Mouse (Mus musculus): ENCODE results near the gene Pdgfc. TPM values are rescaled to one million over a fixed set of nuclear protein-coding genes. Genes with fewer than 3 reads are reported as not detected.

Gene Pdgfc
- total RNA-seq, 1 experiment: 16.9 TPM

DNA sequence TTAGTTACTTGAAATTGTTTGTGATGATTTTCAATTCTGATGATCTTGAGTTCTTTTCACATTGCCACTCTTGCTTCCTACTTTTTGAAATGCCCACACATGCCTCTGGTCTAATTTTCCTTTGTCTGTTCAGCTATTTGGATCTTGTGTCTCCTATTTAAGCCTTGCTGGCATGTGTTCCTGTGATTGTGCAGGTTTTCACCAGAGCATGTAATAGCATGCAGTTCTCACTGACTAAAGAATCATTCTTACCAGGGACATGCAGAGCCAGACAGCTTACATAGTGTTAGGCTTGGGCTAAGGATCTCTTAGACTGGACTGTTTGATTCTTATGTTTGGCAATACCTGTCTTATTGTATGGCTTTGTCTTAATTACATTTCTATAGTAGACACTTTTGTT lies 107.5 kb downstream of the Pdgfc start:
- no peak for DNase-seq (ENCODE audit: low read depth, low spot score)
- Histone ChIP-seq H3K9ac (ENCODE audit: insufficient read depth, low read depth, low read length, poor library complexity, severe bottlenecking) (no peak overlapping the region), H3K36me3 (ENCODE audit: control insufficient read depth, insufficient read depth, low read length, poor library complexity, severe bottlenecking) (no peaks in the 10 kb centered on the region), H3K4me1 (ENCODE audit: control insufficient read depth in 2 of 2, insufficient read depth in 2 of 2, low read length in 2 of 2, poor library complexity in 1 of 2) (peaks cover 0 to under 1% of the 10 kb centered on the region in 2 experiments; a peak in 2 of 4 replicates), H3K9me3 (ENCODE audit: control insufficient read depth, insufficient read depth, low read depth, low read length) (no peaks in the 10 kb centered on the region), H3K4me3 (ENCODE audit: insufficient read depth in 1 of 2, low read depth in 1 of 2, low read length in 2 of 2, poor library complexity in 1 of 2, severe bottlenecking in 1 of 2) (no peak overlapping the region), H3K27ac (ENCODE audit: insufficient read depth, low read depth, low read length, poor library complexity, severe bottlenecking) (no peak overlapping the region)
- in situ Hi-C loops (cut with MboI; ENCODE audit: low sequenced_read_pairs in 2 of 2, unreplicated experiment in 2 of 2): no loop called here
- TF ChIP-seq HCFC1 (IDR thresholded peaks at IDR 0.05; ENCODE audit: borderline replicate concordance, insufficient read depth, low read length) (no peak), ZC3H11A (IDR thresholded peaks at IDR 0.05; ENCODE audit: borderline replicate concordance, low read depth, low read length) (no peak), ZNF384 (IDR thresholded peaks at IDR 0.05; ENCODE audit: low read depth, low read length) (no peak), MAFK (IDR thresholded peaks at IDR 0.05; ENCODE audit: insufficient read depth, low read depth, low read length) (no peak), CHD2 (IDR thresholded peaks at IDR 0.05; ENCODE audit: low read depth, low read length) (no peak)

DNA sequence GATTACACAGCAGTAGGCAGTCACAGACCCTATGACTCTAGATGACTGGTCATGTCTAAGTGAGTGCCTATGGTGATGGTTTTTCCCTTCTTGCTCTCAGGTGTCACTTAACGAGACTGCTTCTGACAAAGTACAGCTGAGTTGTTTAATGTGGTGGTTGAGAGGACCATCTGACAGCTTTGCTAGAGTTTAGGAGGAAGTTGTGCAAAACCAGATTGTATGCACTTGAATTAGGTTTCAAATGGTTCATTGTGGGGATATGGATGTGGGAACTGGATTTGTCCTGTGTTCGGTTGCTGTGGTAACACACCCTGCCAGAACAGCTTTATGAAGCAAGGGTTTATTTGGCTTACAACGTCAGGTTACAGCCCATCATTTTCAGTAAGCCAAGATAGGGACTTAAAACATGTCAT lies 112.9 kb downstream of the Pdgfc start:
- DNase-seq (ENCODE audit: low read depth, low spot score): no peak
- Histone ChIP-seq H3K9me3 (ENCODE audit: control insufficient read depth, insufficient read depth, low read depth, low read length) (no peaks in the 10 kb centered on the region), H3K4me1 (ENCODE audit: control insufficient read depth in 2 of 2, insufficient read depth in 2 of 2, low read length in 2 of 2, poor library complexity in 1 of 2) (peaks cover 0 to 12% of the 10 kb centered on the region in 2 experiments; a peak in 2 of 4 replicates), H3K36me3 (ENCODE audit: control insufficient read depth, insufficient read depth, low read length, poor library complexity, severe bottlenecking) (no peaks in the 10 kb centered on the region), H3K9ac (ENCODE audit: insufficient read depth, low read depth, low read length, poor library complexity, severe bottlenecking) (no peak overlapping the region), H3K4me3 (ENCODE audit: insufficient read depth in 1 of 2, low read depth in 1 of 2, low read length in 2 of 2, poor library complexity in 1 of 2, severe bottlenecking in 1 of 2) (no peak overlapping the region), H3K27ac (ENCODE audit: insufficient read depth, low read depth, low read length, poor library complexity, severe bottlenecking) (no peak overlapping the region)
- TF ChIP-seq CHD2 (IDR thresholded peaks at IDR 0.05; ENCODE audit: low read depth, low read length) (no peak), MAFK (IDR thresholded peaks at IDR 0.05; ENCODE audit: insufficient read depth, low read depth, low read length) (no peak), HCFC1 (IDR thresholded peaks at IDR 0.05; ENCODE audit: borderline replicate concordance, insufficient read depth, low read length) (no peak), ZC3H11A (IDR thresholded peaks at IDR 0.05; ENCODE audit: borderline replicate concordance, low read depth, low read length) (no peak), ZNF384 (IDR thresholded peaks at IDR 0.05; ENCODE audit: low read depth, low read length) (no peak)
- in situ Hi-C loops (cut with MboI; ENCODE audit: low sequenced_read_pairs in 2 of 2, unreplicated experiment in 2 of 2): no loop called here

- H3K27ac ChIP-seq (ENCODE audit: insufficient read depth, low read depth, low read length, poor library complexity, severe bottlenecking): no peak overlapping the region
- peaks cover 0 to 12% of the 10 kb centered on the region in 2 experiments; a peak in 2 of 4 replicates for H3K4me1 ChIP-seq (ENCODE audit: control insufficient read depth in 2 of 2, insufficient read depth in 2 of 2, low read length in 2 of 2, poor library complexity in 1 of 2)
- no peaks in the 10 kb centered on the region for H3K9me3 ChIP-seq (ENCODE audit: control insufficient read depth, insufficient read depth, low read depth, low read length)
- H3K36me3 ChIP-seq (ENCODE audit: control insufficient read depth, insufficient read depth, low read length, poor library complexity, severe bottlenecking): no peaks in the 10 kb centered on the region
- no peak for TF ChIP-seq MAFK (IDR thresholded peaks at IDR 0.05; ENCODE audit: insufficient read depth, low read depth, low read length)
- no peak for TF ChIP-seq CHD2 (IDR thresholded peaks at IDR 0.05; ENCODE audit: low read depth, low read length)
- TF ChIP-seq ZNF384 (IDR thresholded peaks at IDR 0.05; ENCODE audit: low read depth, low read length): no peak
- no peak for TF ChIP-seq HCFC1 (IDR thresholded peaks at IDR 0.05; ENCODE audit: borderline replicate concordance, insufficient read depth, low read length)
- no peak for TF ChIP-seq ZC3H11A (IDR thresholded peaks at IDR 0.05; ENCODE audit: borderline replicate concordance, low read depth, low read length)
- no peak for DNase-seq (ENCODE audit: low read depth, low spot score)
- H3K9ac ChIP-seq (ENCODE audit: insufficient read depth, low read depth, low read length, poor library complexity, severe bottlenecking): no peak overlapping the region
- no peak overlapping the region for H3K4me3 ChIP-seq (ENCODE audit: insufficient read depth in 1 of 2, low read depth in 1 of 2, low read length in 2 of 2, poor library complexity in 1 of 2, severe bottlenecking in 1 of 2)
- in situ Hi-C loops (cut with MboI; ENCODE audit: low sequenced_read_pairs in 2 of 2, unreplicated experiment in 2 of 2): no loop called here
Observed at GRCm38 (mm10) chr3:81150228-81150627, 114.0 kb downstream of the Pdgfc start.

- H3K27ac ChIP-seq (ENCODE audit: insufficient read depth, low read depth, low read length, poor library complexity, severe bottlenecking): no peak overlapping the region
- no peaks in the 10 kb centered on the region for H3K36me3 ChIP-seq (ENCODE audit: control insufficient read depth, insufficient read depth, low read length, poor library complexity, severe bottlenecking)
- H3K4me1 ChIP-seq (ENCODE audit: control insufficient read depth in 2 of 2, insufficient read depth in 2 of 2, low read length in 2 of 2, poor library complexity in 1 of 2): peaks cover 0 to 8% of the 10 kb centered on the region in 2 experiments; a peak in 1 of 4 replicates
- H3K9ac ChIP-seq (ENCODE audit: insufficient read depth, low read depth, low read length, poor library complexity, severe bottlenecking): no peak overlapping the region
- TF ChIP-seq HCFC1 (IDR thresholded peaks at IDR 0.05; ENCODE audit: borderline replicate concordance, insufficient read depth, low read length) (no peak), CHD2 (IDR thresholded peaks at IDR 0.05; ENCODE audit: low read depth, low read length) (no peak), ZNF384 (IDR thresholded peaks at IDR 0.05; ENCODE audit: low read depth, low read length) (no peak), MAFK (IDR thresholded peaks at IDR 0.05; ENCODE audit: insufficient read depth, low read depth, low read length) (no peak), ZC3H11A (IDR thresholded peaks at IDR 0.05; ENCODE audit: borderline replicate concordance, low read depth, low read length) (no peak)
- H3K9me3 ChIP-seq (ENCODE audit: control insufficient read depth, insufficient read depth, low read depth, low read length): no peaks in the 10 kb centered on the region
- no peak for DNase-seq (ENCODE audit: low read depth, low spot score)
- in situ Hi-C loops (cut with MboI; ENCODE audit: low sequenced_read_pairs in 2 of 2, unreplicated experiment in 2 of 2): no loop called here
- no peak overlapping the region for H3K4me3 ChIP-seq (ENCODE audit: insufficient read depth in 1 of 2, low read depth in 1 of 2, low read length in 2 of 2, poor library complexity in 1 of 2, severe bottlenecking in 1 of 2)
Observed at GRCm38 (mm10) chr3:81154420-81154819, 118.2 kb downstream of the Pdgfc start.
